Mouse (Mus musculus) brain, embryonic 14.5 days (tissue): ENCODE data around the gene Olfr943. TPM values are rescaled to one million over a fixed set of nuclear protein-coding genes. Genes with fewer than 3 reads are reported as not detected.

Experiments used
- DNase-seq: peaks from one replicate; pipeline ENCODE4 v3.0.0-alpha.2; 2011; ENCODE audit warnings: low read depth
- CTCF ChIP-seq: fragments of 200-500 bp; IDR thresholded peaks from 2 replicates; pipeline ENCODE4 v1.5.1; 2012; ENCODE audit warnings: inconsistent platforms, mild to moderate bottlenecking, moderate library complexity, borderline replicate concordance; ENCODE audit not compliant: insufficient read depth, insufficient read length; ENCODE audit errors: extremely low read depth
- POLR2A ChIP-seq: fragments of 200-500 bp; IDR thresholded peaks from 2 replicates; pipeline ENCODE4 v1.6.1; 2012; ENCODE audit warnings: mild to moderate bottlenecking, inconsistent platforms, borderline replicate concordance; ENCODE audit not compliant: poor library complexity, insufficient read depth, insufficient read length, severe bottlenecking; ENCODE audit errors: extremely low read depth
- polyA plus RNA-seq: library from polyadenylated mRNA; depleted of rRNA; stranded (reverse); fragments of >200 nt; gene quantifications from 2 replicates; pipeline ENCODE4 v1.2.3, GENCODE M21; 2012; rRNA removed

The Olfr943 gene
- polyA plus RNA-seq: not detected in 2 replicates

- no peak for DNase-seq
These were observed at the start of gene Olfr943 for GRCm38 (mm10) chr9:39166004-39166403. Gene Olfr943, plus strand, starts transcription at chr9:39166304.

GRCm38 (mm10) chr9:39127326-39127725, 38.8 kb upstream of the Olfr943 start:
- DNase-seq: no peak
- TF ChIP-seq POLR2A (no peak), CTCF (no peak)

More at GRCm38 (mm10) chr9:39166004-39166403, at the start of gene Olfr943:
- no peak for TF ChIP-seq POLR2A
- TF ChIP-seq CTCF: no peak

GRCm38 (mm10) chr9:39127831-39128230, 38.3 kb upstream of the Olfr943 start, which contains the start of gene Olfr27:
Gene Olfr27, plus strand, starts transcription at chr9:39128131.
- TF ChIP-seq POLR2A (no peak), CTCF (no peak)
- no peak for DNase-seq

- no peak for TF ChIP-seq POLR2A
- no peak for TF ChIP-seq CTCF
- DNase-seq: peak; percentile 13
These were observed 13.7 kb upstream of the Olfr943 start for GRCm38 (mm10) chr9:39152401-39152800.

- TF ChIP-seq CTCF (no peak), POLR2A (no peak)
- no peak for DNase-seq
These were observed 35.5 kb downstream of the Olfr943 start, which contains the start of gene Olfr944 for GRCm38 (mm10) chr9:39201620-39202019. Gene Olfr944, plus strand, starts transcription at chr9:39201920.

Other genes with a start within 250 kb of the Olfr943 start
- gene Olfr930, start 236.5 kb upstream of the Olfr943 start, polyA plus RNA-seq: not detected in 2 replicates
- not detected in 2 replicates for gene Olfr933, start 194.0 kb upstream of the Olfr943 start, polyA plus RNA-seq
- gene Olfr934, start 178.0 kb upstream of the Olfr943 start, polyA plus RNA-seq: not detected in 2 replicates
- gene Olfr935, start 166.6 kb upstream of the Olfr943 start, polyA plus RNA-seq: not detected in 2 replicates
- gene Olfr146, start 142.9 kb upstream of the Olfr943 start, polyA plus RNA-seq: not detected in 2 replicates
- gene Olfr937, start 101.4 kb upstream of the Olfr943 start, polyA plus RNA-seq: not detected in 2 replicates
- not detected in 2 replicates for gene Olfr938, start 87.4 kb upstream of the Olfr943 start, polyA plus RNA-seq
- not detected in 2 replicates for gene Olfr27, start 38.2 kb upstream of the Olfr943 start, polyA plus RNA-seq
- gene Olfr944, start 35.6 kb downstream of the Olfr943 start, polyA plus RNA-seq: not detected in 2 replicates
- gene Olfr1537, start 83.7 kb downstream of the Olfr943 start, polyA plus RNA-seq: not detected in 2 replicates
- not detected in 2 replicates for gene Olfr945, start 110.5 kb downstream of the Olfr943 start, polyA plus RNA-seq
- not detected in 2 replicates for gene Olfr948, start 159.7 kb downstream of the Olfr943 start, polyA plus RNA-seq
- not detected in 2 replicates for gene Olfr951, start 221.1 kb downstream of the Olfr943 start, polyA plus RNA-seq